Mouse (Mus musculus): ENCODE measurements around the gene Serp1.

The Serp1 gene

GRCm38 (mm10) chr3:58525652-58526407 is at the start of gene Serp1, which contains the start of gene Eif2a:
Gene Serp1, minus strand, starts transcription at chr3:58525892.
Gene Eif2a, plus strand, starts transcription at chr3:58525821.
- DNase-seq (ENCODE audit: low read depth, low spot score) = peak; percentile 96

GRCm38 (mm10) chr3:58570821-58571220 is 45.1 kb upstream of the Serp1 start:
- DNase-seq (ENCODE audit: low read depth, low spot score) = no peak

GRCm38 (mm10) chr3:58561437-58561836 is 35.7 kb upstream of the Serp1 start:
- DNase-seq (ENCODE audit: low read depth, low spot score) = no peak

- DNase-seq (ENCODE audit: low read depth, low spot score) = no peak
These were observed 34.2 kb upstream of the Serp1 start for GRCm38 (mm10) chr3:58559887-58560286.

- DNase-seq (ENCODE audit: low read depth, low spot score) = no peak
These were observed 31.0 kb upstream of the Serp1 start for GRCm38 (mm10) chr3:58556649-58557048.

- DNase-seq (ENCODE audit: low read depth, low spot score) = no peak
These were observed 26.5 kb upstream of the Serp1 start for GRCm38 (mm10) chr3:58552001-58552811.

GRCm38 (mm10) chr3:58536573-58536972 is 10.9 kb upstream of the Serp1 start:
- DNase-seq (ENCODE audit: low read depth, low spot score) = no peak

GRCm38 (mm10) chr3:58526408-58526737 is 681 bp upstream of the Serp1 start:
- no peak for DNase-seq (ENCODE audit: low read depth, low spot score)

GRCm38 (mm10) chr3:58525166-58525565 is 526 bp downstream of the Serp1 start:
- peak; percentile 11 for DNase-seq (ENCODE audit: low read depth, low spot score)

GRCm38 (mm10) chr3:58524246-58524645 is 1.4 kb downstream of the Serp1 start:
- DNase-seq (ENCODE audit: low read depth, low spot score) = no peak

GRCm38 (mm10) chr3:58523386-58523785 is 2.3 kb downstream of the Serp1 start:
- no peak for DNase-seq (ENCODE audit: low read depth, low spot score)

GRCm38 (mm10) chr3:58521361-58521760 is 4.3 kb downstream of the Serp1 start:
- DNase-seq (ENCODE audit: low read depth, low spot score) = no peak

GRCm38 (mm10) chr3:58520286-58520685 is 5.4 kb downstream of the Serp1 start:
- DNase-seq (ENCODE audit: low read depth, low spot score) = no peak

GRCm38 (mm10) chr3:58519536-58519935 is 6.2 kb downstream of the Serp1 start:
- DNase-seq (ENCODE audit: low read depth, low spot score) = no peak

- no peak for DNase-seq (ENCODE audit: low read depth, low spot score)
These were observed 6.7 kb downstream of the Serp1 start for GRCm38 (mm10) chr3:58518962-58519361.

- no peak for DNase-seq (ENCODE audit: low read depth, low spot score)
These were observed 7.9 kb downstream of the Serp1 start for GRCm38 (mm10) chr3:58517800-58518199.

- DNase-seq (ENCODE audit: low read depth, low spot score) = no peak
These were observed 8.4 kb downstream of the Serp1 start for GRCm38 (mm10) chr3:58517258-58517657.

- no peak for DNase-seq (ENCODE audit: low read depth, low spot score)
These were observed 9.1 kb downstream of the Serp1 start for GRCm38 (mm10) chr3:58516602-58516976.

- no peak for DNase-seq (ENCODE audit: low read depth, low spot score)
These were observed 9.6 kb downstream of the Serp1 start for GRCm38 (mm10) chr3:58515947-58516601.

- DNase-seq (ENCODE audit: low read depth, low spot score) = no peak
These were observed 12.2 kb downstream of the Serp1 start for GRCm38 (mm10) chr3:58513483-58513882.

- no peak for DNase-seq (ENCODE audit: low read depth, low spot score)
These were observed 13.0 kb downstream of the Serp1 start for GRCm38 (mm10) chr3:58512740-58513139.

- DNase-seq (ENCODE audit: low read depth, low spot score) = peak; percentile 11
These were observed 14.1 kb downstream of the Serp1 start for GRCm38 (mm10) chr3:58511581-58511980.
